Mouse (Mus musculus) limb, embryonic 10.5 days (tissue): ENCODE measurements around the gene Atp5c1. TPM values are rescaled to one million over a fixed set of nuclear protein-coding genes. Genes with fewer than 3 reads are reported as not detected.
A peak's percentile ranks its signal among the peaks of the same experiment; 100 is the strongest.

Experiments used
- DNase-seq: peaks from one replicate; pipeline ENCODE4 v3.0.0-alpha.2; 2017; ENCODE audit warnings: low spot score
- H3K27ac ChIP-seq: fragments of 300-500 bp; sonication (generic); 2 replicates; pipeline ENCODE4 v1.5.1; 2016; ENCODE audit warnings: mild to moderate bottlenecking
- H3K27me3 ChIP-seq: fragments of 300-500 bp; sonication (generic); 2 replicates; pipeline ENCODE4 v1.6.1; 2016; ENCODE audit warnings: low read depth, mild to moderate bottlenecking; ENCODE audit not compliant: poor library complexity, severe bottlenecking
- H3K36me3 ChIP-seq: fragments of 300-500 bp; sonication (generic); 2 replicates; pipeline ENCODE4 v1.6.1; 2016; ENCODE audit warnings: mild to moderate bottlenecking, moderate library complexity
- H3K4me1 ChIP-seq: fragments of 300-500 bp; sonication (generic); 2 replicates; pipeline ENCODE4 v1.6.1; 2016
- H3K4me3 ChIP-seq: fragments of 300-500 bp; sonication (generic); 2 replicates; pipeline ENCODE4 v1.5.1; 2016; ENCODE audit warnings: mild to moderate bottlenecking, moderate library complexity
- H3K9me3 ChIP-seq: fragments of 300-500 bp; sonication (generic); replicated peaks from 2 replicates; pipeline ENCODE4 v1.6.1; 2016; ENCODE audit warnings: mild to moderate bottlenecking
- WGBS: fragments of 180-500 bp; shearing (Covaris S2); methylation state at CpG from one replicate; pipeline ENCODE4 v1.1.7; 2016; 5-methylcytosine and 5-hydroxymethylcytosine counted together
- polyA plus RNA-seq: library from polyadenylated mRNA; unstranded; fragments of >200 nt; fragmentation: Nextera tagmentation; extraction: Ambion mirVana; gene quantifications from 2 replicates; pipeline ENCODE4 v1.2.1, GENCODE M21; 2016

Gene Atp5c1
- polyA plus RNA-seq: 543 and 559 TPM in 2 replicates

- Histone ChIP-seq H3K27ac (peak within 1 kb of the TSS; percentile 98), H3K9me3 (no peaks in the 10 kb centered on the region), H3K4me1 (peaks cover 22% of the 10 kb centered on the region), H3K4me3 (peak within 1 kb of the TSS; percentile 92), H3K27me3 (no peaks in the 10 kb centered on the region), H3K36me3 (peaks cover 36% of the 10 kb centered on the region)
- WGBS: under 1% methylated on average over 61 of the region's 61 CpGs
- DNase-seq: peak; percentile 99
Observed at GRCm38 (mm10) chr2:10080310-10081010, at the start of gene Atp5c1, which contains the start of gene Kin. Gene Atp5c1 (minus strand): TSS chr2:10080510. Gene Kin (plus strand): TSS chr2:10080593.

- H3K4me1 ChIP-seq: no peaks in the 10 kb centered on the region
- no peak overlapping the region for H3K4me3 ChIP-seq
- H3K27ac ChIP-seq: no peak overlapping the region
- H3K27me3 ChIP-seq: no peaks in the 10 kb centered on the region
- H3K36me3 ChIP-seq: no peaks in the 10 kb centered on the region
- 90% methylated on average over 4 of the region's 4 CpGs for WGBS
- no peak for DNase-seq
- H3K9me3 ChIP-seq: no peaks in the 10 kb centered on the region
Observed at GRCm38 (mm10) chr2:10128571-10128970, 48.3 kb upstream of the Atp5c1 start.

- H3K36me3 ChIP-seq: no peaks in the 10 kb centered on the region
- no peaks in the 10 kb centered on the region for H3K9me3 ChIP-seq
- 95% methylated on average over 5 of the region's 5 CpGs for WGBS
- no peaks in the 10 kb centered on the region for H3K27me3 ChIP-seq
- H3K4me1 ChIP-seq: no peaks in the 10 kb centered on the region
- no peak for DNase-seq
- H3K4me3 ChIP-seq: no peak overlapping the region
- H3K27ac ChIP-seq: no peak overlapping the region
Observed at GRCm38 (mm10) chr2:10127471-10127870, 47.2 kb upstream of the Atp5c1 start.

- 93% methylated on average over 4 of the region's 4 CpGs for WGBS
- no peaks in the 10 kb centered on the region for H3K27me3 ChIP-seq
- DNase-seq: no peak
- H3K9me3 ChIP-seq: no peaks in the 10 kb centered on the region
- H3K4me3 ChIP-seq: no peak overlapping the region
- H3K4me1 ChIP-seq: no peaks in the 10 kb centered on the region
- no peaks in the 10 kb centered on the region for H3K36me3 ChIP-seq
- H3K27ac ChIP-seq: no peak overlapping the region
Observed at GRCm38 (mm10) chr2:10126122-10126521, 45.8 kb upstream of the Atp5c1 start.

GRCm38 (mm10) chr2:10121826-10122225 is 41.5 kb upstream of the Atp5c1 start:
- WGBS: 72% methylated on average over 3 of the region's 3 CpGs
- Histone ChIP-seq H3K36me3 (no peaks in the 10 kb centered on the region), H3K4me1 (no peaks in the 10 kb centered on the region), H3K27ac (no peak overlapping the region), H3K4me3 (no peak overlapping the region), H3K9me3 (no peaks in the 10 kb centered on the region), H3K27me3 (no peaks in the 10 kb centered on the region)
- DNase-seq: no peak

- Histone ChIP-seq H3K9me3 (no peaks in the 10 kb centered on the region), H3K4me1 (no peaks in the 10 kb centered on the region), H3K36me3 (no peaks in the 10 kb centered on the region), H3K4me3 (no peak overlapping the region), H3K27me3 (no peaks in the 10 kb centered on the region), H3K27ac (no peak overlapping the region)
- WGBS: 89% methylated on average over 8 of the region's 8 CpGs
- DNase-seq: no peak
Observed at GRCm38 (mm10) chr2:10119276-10119675, 39.0 kb upstream of the Atp5c1 start.

GRCm38 (mm10) chr2:10118751-10119150 is 38.4 kb upstream of the Atp5c1 start:
- no peak for DNase-seq
- Histone ChIP-seq H3K4me3 (no peak overlapping the region), H3K27me3 (no peaks in the 10 kb centered on the region), H3K4me1 (no peaks in the 10 kb centered on the region), H3K9me3 (no peaks in the 10 kb centered on the region), H3K36me3 (no peaks in the 10 kb centered on the region), H3K27ac (no peak overlapping the region)
- WGBS: 77% methylated on average over 1 of the region's 1 CpGs

GRCm38 (mm10) chr2:10108535-10109189 is 28.4 kb upstream of the Atp5c1 start:
- Histone ChIP-seq H3K36me3 (no peaks in the 10 kb centered on the region), H3K4me3 (no peak overlapping the region), H3K27ac (no peak overlapping the region), H3K9me3 (no peaks in the 10 kb centered on the region), H3K4me1 (peaks cover 3% of the 10 kb centered on the region; the same call in 1 of the 2 replicates), H3K27me3 (no peaks in the 10 kb centered on the region)
- whole genome bisulfite sequencing: 82% methylated on average over 6 of the region's 6 CpGs
- no peak for DNase-seq

GRCm38 (mm10) chr2:10101180-10101579 is 20.9 kb upstream of the Atp5c1 start:
- WGBS: 57% methylated on average over 6 of the region's 6 CpGs

GRCm38 (mm10) chr2:10100471-10100870 is 20.2 kb upstream of the Atp5c1 start:
- no peak for DNase-seq
- Histone ChIP-seq H3K27me3 (no peaks in the 10 kb centered on the region), H3K4me1 (no peaks in the 10 kb centered on the region), H3K27ac (no peak overlapping the region), H3K36me3 (no peaks in the 10 kb centered on the region), H3K4me3 (no peak overlapping the region), H3K9me3 (no peaks in the 10 kb centered on the region)
- WGBS: 78% methylated on average over 2 of the region's 2 CpGs

More at GRCm38 (mm10) chr2:10101180-10101579, 20.9 kb upstream of the Atp5c1 start:
- H3K27me3 ChIP-seq: no peaks in the 10 kb centered on the region
- DNase-seq: peak; percentile 37
- H3K4me1 ChIP-seq: no peaks in the 10 kb centered on the region
- no peak overlapping the region for H3K4me3 ChIP-seq
- no peaks in the 10 kb centered on the region for H3K9me3 ChIP-seq
- H3K27ac ChIP-seq: no peak overlapping the region
- no peaks in the 10 kb centered on the region for H3K36me3 ChIP-seq

GRCm38 (mm10) chr2:10098598-10099215 is 18.4 kb upstream of the Atp5c1 start:
- peaks cover 7% of the 10 kb centered on the region for H3K36me3 ChIP-seq
- no peaks in the 10 kb centered on the region for H3K27me3 ChIP-seq
- DNase-seq: peak; percentile 60
- 38% methylated on average over 9 of the region's 9 CpGs for WGBS
- H3K9me3 ChIP-seq: no peaks in the 10 kb centered on the region
- no peak overlapping the region for H3K4me3 ChIP-seq
- no peaks in the 10 kb centered on the region for H3K4me1 ChIP-seq
- H3K27ac ChIP-seq: no peak overlapping the region

- Histone ChIP-seq H3K4me1 (no peaks in the 10 kb centered on the region), H3K9me3 (no peaks in the 10 kb centered on the region), H3K27ac (no peak overlapping the region), H3K4me3 (no peak overlapping the region), H3K36me3 (peaks cover 42% of the 10 kb centered on the region), H3K27me3 (no peaks in the 10 kb centered on the region)
- DNase-seq: no peak
- WGBS: 95% methylated on average over 14 of the region's 14 CpGs
Observed at GRCm38 (mm10) chr2:10094327-10095100, 14.2 kb upstream of the Atp5c1 start.
